Mouse (Mus musculus): ENCODE results near the gene Dgcr6. TPM values are rescaled to one million over a fixed set of nuclear protein-coding genes. Genes with fewer than 3 reads are reported as not detected.

Dgcr6 gene
- total RNA-seq, 2 experiments from 2014 or later, result 7.9 to 11.4 TPM

- no peak for ATAC-seq (ENCODE audit: poor library complexity, severe bottlenecking)
Observed at GRCm38 (mm10) chr16:18068653-18069376, 16.2 kb downstream of the Dgcr6 start.

- no peak for ATAC-seq (ENCODE audit: poor library complexity, severe bottlenecking)
Observed at GRCm38 (mm10) chr16:18070798-18071197, 18.1 kb downstream of the Dgcr6 start.

- ATAC-seq (ENCODE audit: poor library complexity, severe bottlenecking), result no peak
Observed at GRCm38 (mm10) chr16:18072089-18072488, 19.4 kb downstream of the Dgcr6 start.

DNA sequence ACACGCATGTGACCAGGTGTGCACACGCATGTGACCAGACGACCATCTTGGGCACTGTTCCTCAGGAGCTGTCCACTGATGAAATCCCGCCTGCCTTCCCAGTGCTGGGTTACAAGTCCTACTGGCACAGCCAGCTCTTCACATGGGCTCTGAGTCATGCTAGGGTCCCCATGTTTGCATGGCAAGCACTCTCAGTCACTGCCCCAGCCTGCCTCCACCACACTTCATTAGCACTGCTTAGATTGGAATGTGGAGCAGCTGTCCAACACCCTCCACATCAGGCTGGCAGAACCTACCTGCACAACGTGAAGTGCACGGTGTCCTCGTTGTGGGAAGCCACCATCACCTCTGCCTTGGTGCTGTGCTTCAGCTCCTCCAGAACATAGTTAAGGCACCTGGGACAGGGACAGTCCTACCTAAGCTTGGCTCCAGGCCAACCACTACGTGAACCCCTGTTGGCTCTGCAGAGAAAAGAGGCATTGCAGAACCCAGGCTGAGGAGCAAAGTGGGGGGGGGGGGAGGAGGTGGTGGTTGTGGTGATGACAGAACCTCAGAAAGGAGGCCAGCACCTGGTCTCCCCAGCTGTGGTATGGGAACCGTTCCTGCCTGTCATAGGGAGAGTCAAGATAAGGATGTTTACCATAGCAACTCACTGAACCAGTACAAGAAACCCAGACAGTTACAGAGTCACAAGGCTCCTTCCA is 20.8 kb downstream of the Dgcr6 start:
- ATAC-seq (ENCODE audit: poor library complexity, severe bottlenecking), result no peak

DNA sequence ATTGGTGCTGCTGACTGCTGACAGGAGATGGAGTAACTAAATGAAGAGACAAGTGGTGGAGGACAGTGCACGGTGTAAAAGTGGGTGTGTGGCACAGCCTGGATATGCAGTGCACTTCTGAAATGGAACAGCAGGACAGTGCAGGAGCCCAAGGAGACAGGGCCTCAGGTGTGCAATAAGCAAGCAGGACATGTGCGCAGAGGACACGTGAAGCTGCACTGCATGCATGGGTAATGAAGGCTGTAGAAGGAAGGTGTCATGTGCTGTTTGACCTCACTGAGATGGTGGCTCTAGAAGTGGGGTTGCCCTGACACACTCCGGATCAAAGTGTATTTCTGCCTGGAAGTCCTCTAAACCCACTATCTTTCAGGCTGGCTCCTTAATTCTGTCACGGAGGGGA is 22.0 kb downstream of the Dgcr6 start:
- no peak for ATAC-seq (ENCODE audit: poor library complexity, severe bottlenecking)

DNA sequence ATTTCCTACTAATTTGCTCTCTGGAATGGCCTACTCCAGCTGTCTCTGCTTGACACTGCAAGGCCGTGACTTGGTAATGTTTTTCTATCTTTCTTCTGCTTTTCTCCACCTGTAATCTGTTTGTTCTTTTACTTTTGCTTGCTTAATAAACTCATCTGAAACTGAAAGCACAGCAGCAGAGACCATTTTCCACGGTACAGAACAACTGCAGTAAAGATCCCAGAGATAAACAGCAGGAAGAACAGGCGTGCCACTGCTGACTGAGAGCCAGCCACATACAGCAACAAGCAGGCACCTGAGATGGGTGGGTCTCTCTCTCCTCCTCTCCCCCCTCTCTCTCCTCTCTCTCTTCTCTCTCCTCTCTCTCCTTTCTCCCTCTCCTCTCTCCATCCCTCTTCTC is 22.5 kb downstream of the Dgcr6 start:
- ATAC-seq (ENCODE audit: poor library complexity, severe bottlenecking), result no peak

DNA sequence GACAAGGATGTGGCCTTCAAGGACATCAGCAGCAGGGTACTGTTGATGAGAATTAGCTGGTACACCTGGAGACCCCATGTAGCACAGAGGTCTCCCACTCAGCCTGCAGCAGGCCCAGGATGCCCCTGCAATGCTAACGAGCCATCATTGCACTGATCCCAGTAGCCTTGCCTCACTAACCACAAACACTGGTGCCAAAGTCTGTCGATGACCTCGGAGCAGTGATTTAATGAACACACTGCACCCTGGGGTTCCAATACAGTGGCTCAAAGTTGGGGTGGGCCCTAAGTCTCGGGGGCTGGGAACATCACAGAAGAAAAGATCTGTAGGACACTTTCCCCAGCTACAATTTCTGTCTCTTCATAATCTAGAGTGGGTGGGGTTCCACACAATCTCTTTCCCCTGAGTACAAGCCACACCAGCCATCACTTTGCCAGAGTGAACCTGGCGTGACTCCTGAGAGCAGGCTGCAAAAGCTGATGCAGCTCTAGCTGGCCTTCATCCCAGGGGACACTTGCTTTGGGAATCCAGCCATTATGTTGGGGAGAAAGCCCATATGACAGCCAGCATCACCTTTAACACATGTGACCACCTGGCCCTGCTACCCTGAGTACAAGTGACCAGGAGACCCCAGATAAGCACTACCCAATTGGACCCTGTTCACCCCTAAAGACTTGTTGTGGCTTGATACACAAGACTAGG is 25.8 kb downstream of the Dgcr6 start:
- no peak for ATAC-seq (ENCODE audit: poor library complexity, severe bottlenecking)

DNA sequence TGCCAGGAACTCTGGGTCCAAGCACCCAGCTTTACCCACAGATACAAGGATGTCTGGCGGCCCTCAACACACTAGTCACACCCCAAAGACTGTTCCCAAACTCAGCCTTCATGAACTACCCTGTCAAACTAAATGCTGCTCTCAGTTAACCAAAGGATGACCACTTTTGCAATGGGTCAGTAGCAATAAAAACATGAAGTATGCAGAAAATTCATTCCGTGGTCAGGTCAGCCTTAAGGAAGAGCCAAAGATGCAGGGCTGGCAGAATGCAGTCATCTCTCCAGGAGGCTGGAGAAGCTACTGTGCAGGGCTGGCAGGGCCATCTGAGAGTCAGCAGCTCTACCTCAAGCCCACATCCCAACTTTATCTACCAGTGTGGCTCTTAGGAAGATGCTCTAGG is 26.6 kb downstream of the Dgcr6 start:
- ATAC-seq (ENCODE audit: poor library complexity, severe bottlenecking), result no peak

- no peak for ATAC-seq (ENCODE audit: poor library complexity, severe bottlenecking)
Observed at GRCm38 (mm10) chr16:18080171-18080570, 27.5 kb downstream of the Dgcr6 start.

DNA sequence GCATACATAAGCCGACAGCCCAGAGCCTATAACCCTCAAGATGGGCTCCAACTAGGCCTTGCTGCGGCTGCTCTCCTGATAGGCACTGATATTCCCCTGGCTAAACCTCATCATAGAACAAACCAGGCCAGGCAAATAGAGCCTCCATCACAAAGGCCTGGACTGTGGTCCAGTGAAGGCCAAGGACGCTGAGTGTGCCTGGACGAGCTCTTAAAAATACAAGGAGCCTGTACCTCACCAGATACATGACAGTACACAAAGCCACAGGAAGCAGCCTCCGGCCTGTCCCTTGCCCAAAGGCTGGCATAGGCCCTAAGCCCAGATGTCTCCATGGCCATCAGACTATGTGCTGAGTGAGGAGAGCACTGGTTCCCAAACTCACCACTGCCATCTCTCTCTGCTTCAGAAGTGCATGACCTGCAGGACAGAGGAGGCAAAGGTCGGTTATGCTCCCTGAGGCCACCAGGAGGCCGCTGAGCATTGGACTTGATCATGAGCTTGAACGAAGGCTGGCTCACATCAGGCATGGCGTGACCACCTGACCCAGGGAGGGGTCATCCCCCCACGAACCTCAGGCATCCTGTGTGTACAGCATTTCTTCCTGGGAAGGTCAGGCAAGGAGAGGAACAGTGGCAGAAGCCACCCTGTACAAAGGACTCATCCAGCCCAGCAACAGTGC is 28.6 kb downstream of the Dgcr6 start:
- ATAC-seq (ENCODE audit: poor library complexity, severe bottlenecking), result peak; percentile 36; the same call in 1 of the 2 replicates

DNA sequence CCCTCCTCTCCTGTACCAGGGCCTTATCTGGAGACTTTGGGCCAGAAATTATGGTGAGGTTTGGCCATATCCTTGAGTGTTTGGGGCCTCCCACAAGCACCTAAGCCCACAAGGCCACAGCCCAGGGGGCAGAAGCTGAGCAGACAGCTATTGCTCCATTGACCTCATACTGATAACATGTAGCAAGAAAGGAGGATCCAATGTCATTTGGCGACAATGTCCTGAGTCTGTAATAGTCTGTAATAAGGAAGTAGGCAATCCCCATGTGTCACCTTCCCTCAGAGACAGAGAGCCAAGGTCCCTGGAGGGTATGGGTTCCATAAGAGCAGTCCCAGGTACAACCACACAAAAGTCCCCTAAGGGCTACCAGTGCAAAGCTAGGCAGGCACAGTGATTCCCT is 29.6 kb downstream of the Dgcr6 start:
- ATAC-seq (ENCODE audit: poor library complexity, severe bottlenecking), result peak; percentile 81

GRCm38 (mm10) chr16:18083231-18083951 is 30.7 kb downstream of the Dgcr6 start:
- no peak for ATAC-seq (ENCODE audit: poor library complexity, severe bottlenecking)

DNA sequence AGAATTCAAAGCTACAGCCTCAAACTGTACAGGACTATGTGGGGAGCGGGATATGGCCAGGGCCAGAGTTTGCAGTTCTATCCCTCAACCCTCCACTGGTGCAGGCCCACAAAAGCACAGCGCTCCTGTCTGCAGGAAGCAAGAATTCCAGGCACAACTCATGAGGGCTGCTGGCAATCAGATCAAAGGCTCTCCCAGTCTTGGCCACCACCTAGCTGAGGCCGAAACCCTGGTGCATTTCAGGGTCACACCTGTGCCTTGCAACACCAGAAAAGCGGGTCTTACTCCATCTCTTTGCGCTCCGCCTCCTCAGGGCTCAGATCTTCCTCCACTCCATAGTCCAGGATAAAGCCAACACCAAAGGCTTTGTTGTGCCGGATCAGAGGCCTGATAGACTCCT is 31.6 kb downstream of the Dgcr6 start:
- no peak for ATAC-seq (ENCODE audit: poor library complexity, severe bottlenecking)

DNA sequence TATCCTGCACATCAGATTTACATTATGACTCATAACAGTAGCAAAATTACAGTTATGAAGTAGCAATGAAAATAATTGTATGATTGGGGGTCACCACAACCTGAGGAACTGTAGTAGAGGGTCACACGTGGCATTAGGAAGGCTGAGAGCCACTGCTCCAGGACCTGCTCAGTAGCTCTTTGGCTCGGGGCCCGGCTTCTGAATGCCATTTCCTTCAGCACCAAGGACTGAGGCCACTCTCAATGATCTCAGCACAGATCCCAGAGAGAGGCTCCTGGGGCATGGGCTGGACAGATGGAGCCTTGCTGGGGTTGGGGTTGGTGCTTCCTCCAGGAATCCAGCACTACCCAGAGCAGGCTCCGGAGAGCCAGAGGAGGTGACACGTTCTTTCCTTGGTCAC is 34.4 kb downstream of the Dgcr6 start:
- ATAC-seq (ENCODE audit: poor library complexity, severe bottlenecking), result no peak

GRCm38 (mm10) chr16:18096348-18096747 is 43.7 kb downstream of the Dgcr6 start:
- no peak for ATAC-seq (ENCODE audit: poor library complexity, severe bottlenecking)

- ATAC-seq (ENCODE audit: poor library complexity, severe bottlenecking), result no peak
Observed at GRCm38 (mm10) chr16:18102816-18103215, 50.2 kb downstream of the Dgcr6 start.

DNA sequence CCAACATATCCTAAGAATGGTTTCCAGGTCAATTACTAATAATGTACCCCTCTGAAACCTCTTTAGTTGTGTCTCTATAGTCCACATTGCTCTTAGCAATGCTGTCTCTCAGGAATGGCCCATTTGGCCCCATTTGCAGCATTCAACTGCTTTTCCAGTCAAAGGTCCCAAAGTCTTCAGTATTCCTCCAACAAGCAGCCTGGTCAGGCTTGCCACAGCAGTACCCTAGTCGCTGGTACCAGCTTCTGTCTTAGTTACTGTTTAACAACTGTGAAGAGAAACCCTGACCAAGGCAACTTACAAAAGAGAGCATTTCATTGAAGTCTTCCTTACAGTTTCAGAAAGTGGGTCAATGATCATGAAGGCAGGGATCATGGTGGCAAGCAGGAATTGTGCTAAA is 50.7 kb downstream of the Dgcr6 start:
- ATAC-seq (ENCODE audit: poor library complexity, severe bottlenecking), result no peak

DNA sequence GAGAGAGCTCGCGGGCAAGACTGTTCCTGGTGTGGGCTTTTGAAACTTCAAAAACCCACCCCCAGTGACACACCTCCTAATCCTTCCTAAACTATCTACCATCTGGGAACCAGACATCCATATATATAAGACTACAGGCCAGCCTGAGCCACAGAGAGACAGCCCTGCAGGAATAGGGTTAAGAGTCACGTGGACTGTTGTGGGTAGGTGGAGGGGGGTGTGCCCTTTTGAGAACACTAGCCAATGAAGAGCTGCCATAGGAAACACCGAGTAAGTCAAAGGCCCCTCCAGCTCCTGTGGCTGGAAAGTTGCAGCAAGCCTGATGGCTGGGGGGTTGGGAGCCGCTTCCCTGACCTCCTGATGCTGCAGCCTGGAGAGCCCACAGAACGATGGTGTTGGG is 51.1 kb downstream of the Dgcr6 start:
- ATAC-seq (ENCODE audit: poor library complexity, severe bottlenecking), result no peak

GRCm38 (mm10) chr16:18108221-18108966 is 55.7 kb downstream of the Dgcr6 start:
- peak; percentile 95 for ATAC-seq (ENCODE audit: poor library complexity, severe bottlenecking)

- no peak for ATAC-seq (ENCODE audit: poor library complexity, severe bottlenecking)
Observed at GRCm38 (mm10) chr16:18111042-18111441, 58.4 kb downstream of the Dgcr6 start.
